Mouse (Mus musculus) hindbrain, postnatal 0 days (tissue): Measurements from ENCODE around the gene F930015N05Rik. TPM values are rescaled to one million over a fixed set of nuclear protein-coding genes. Genes with fewer than 3 reads are reported as not detected.

Experiments used
- ATAC-seq: fragments of 200-750 bp; cut with Nextera tagmentation; 2 replicates; pipeline ENCODE4 v1.8.0; 2017; ENCODE audit warnings: mild to moderate bottlenecking, moderate TSS enrichment, moderate library complexity
- DNase-seq: peaks from one replicate; pipeline ENCODE4 v3.0.0-alpha.2; 2015; ENCODE audit warnings: low spot score
- H3K27ac ChIP-seq: fragments of 300-500 bp; sonication (generic); 2 replicates; pipeline ENCODE4 v1.5.1; 2014; ENCODE audit warnings: mild to moderate bottlenecking
- H3K27me3 ChIP-seq: fragments of 300-500 bp; sonication (generic); 2 replicates; pipeline ENCODE4 v1.6.1; 2014; ENCODE audit warnings: low read length, mixed read lengths; ENCODE audit not compliant: insufficient read depth
- H3K36me3 ChIP-seq: fragments of 300-500 bp; sonication (generic); 2 replicates; pipeline ENCODE4 v1.6.1; 2014; ENCODE audit warnings: low read length, mixed read lengths; ENCODE audit not compliant: insufficient read depth
- H3K4me1 ChIP-seq: fragments of 300-500 bp; sonication (generic); 2 replicates; pipeline ENCODE4 v1.6.1; 2014; ENCODE audit warnings: antibody characterized with exemption, low read length, mixed read lengths; ENCODE audit not compliant: insufficient read depth
- H3K4me2 ChIP-seq: fragments of 300-500 bp; sonication (generic); 2 replicates; pipeline ENCODE4 v1.6.1; 2014; ENCODE audit warnings: low read depth, mild to moderate bottlenecking, low read length, moderate library complexity, mixed read lengths
- H3K4me3 ChIP-seq: fragments of 300-500 bp; sonication (generic); 2 replicates; pipeline ENCODE4 v1.5.1; 2014; ENCODE audit warnings: low read length
- H3K9ac ChIP-seq: fragments of 300-500 bp; sonication (generic); replicated peaks from 2 replicates; pipeline ENCODE4 v1.6.1; 2014; ENCODE audit warnings: mild to moderate bottlenecking, low read length, moderate library complexity, mixed read lengths
- H3K9me3 ChIP-seq: fragments of 300-500 bp; sonication (generic); 2 replicates; pipeline ENCODE4 v1.6.1; 2016; ENCODE audit warnings: low read length, mixed read lengths
- CTCF ChIP-seq: IDR thresholded peaks from 2 replicates; pipeline ENCODE4 v1.5.1; 2016; ENCODE audit warnings: antibody characterized with exemption, control low read depth, low read depth
- WGBS: fragments of 180-500 bp; shearing (Covaris S2); extraction: QIAGEN DNeasy Blood & Tissue Kit; methylation state at CpG from one replicate; pipeline ENCODE4 v1.1.7; 2014; 5-methylcytosine and 5-hydroxymethylcytosine counted together
- polyA plus RNA-seq: library from polyadenylated mRNA; unstranded; fragments of >200 nt; fragmentation: Nextera tagmentation; extraction: Ambion mirVana; gene quantifications from 2 replicates; pipeline ENCODE4 v1.2.1, GENCODE M21; 2015
- total RNA-seq: library from RNA; depleted of rRNA; stranded (reverse); fragments of >200 nt; gene quantifications from 2 replicates; pipeline ENCODE4 v1.2.3, GENCODE M21; 2014; rRNA removed

Gene F930015N05Rik
- total RNA-seq, result 0.99 and 1.4 TPM in 2 replicates
- polyA plus RNA-seq, result 1.3 and 1.5 TPM in 2 replicates

GRCm38 (mm10) chr11:64436412-64436727 is at the start of gene F930015N05Rik:
Gene F930015N05Rik, minus strand, starts transcription at chr11:64436653.
- peak within 1 kb of the TSS; percentile 48; the same call in 1 of the 2 replicates for H3K27ac ChIP-seq
- TF ChIP-seq CTCF, result no peak
- peaks cover 14% of the 10 kb centered on the region for H3K4me1 ChIP-seq
- no peaks in the 10 kb centered on the region for H3K36me3 ChIP-seq
- H3K9ac ChIP-seq, result peak within 1 kb of the TSS; percentile 44
- H3K4me2 ChIP-seq, result peak within 1 kb of the TSS; percentile 99
- H3K9me3 ChIP-seq, result no peaks in the 10 kb centered on the region
- peaks cover 7% of the 10 kb centered on the region; the same call in 1 of the 2 replicates for H3K27me3 ChIP-seq
- ATAC-seq, result no peak
- under 1% methylated on average over 24 of the region's 24 CpGs for WGBS
- peak within 1 kb of the TSS; percentile 49 for H3K4me3 ChIP-seq
- no peak for DNase-seq

GRCm38 (mm10) chr11:64481445-64481844 is 45.0 kb upstream of the F930015N05Rik start:
- no peak overlapping the region for H3K27ac ChIP-seq
- ATAC-seq, result no peak
- no peaks in the 10 kb centered on the region for H3K4me1 ChIP-seq
- no peaks in the 10 kb centered on the region for H3K27me3 ChIP-seq
- no peak for DNase-seq
- no peak overlapping the region for H3K9ac ChIP-seq
- no peaks in the 10 kb centered on the region for H3K36me3 ChIP-seq
- TF ChIP-seq CTCF, result no peak
- 81% methylated on average over 3 of the region's 3 CpGs for WGBS
- no peak overlapping the region for H3K4me2 ChIP-seq
- no peak overlapping the region for H3K4me3 ChIP-seq
- H3K9me3 ChIP-seq, result no peaks in the 10 kb centered on the region

DNA sequence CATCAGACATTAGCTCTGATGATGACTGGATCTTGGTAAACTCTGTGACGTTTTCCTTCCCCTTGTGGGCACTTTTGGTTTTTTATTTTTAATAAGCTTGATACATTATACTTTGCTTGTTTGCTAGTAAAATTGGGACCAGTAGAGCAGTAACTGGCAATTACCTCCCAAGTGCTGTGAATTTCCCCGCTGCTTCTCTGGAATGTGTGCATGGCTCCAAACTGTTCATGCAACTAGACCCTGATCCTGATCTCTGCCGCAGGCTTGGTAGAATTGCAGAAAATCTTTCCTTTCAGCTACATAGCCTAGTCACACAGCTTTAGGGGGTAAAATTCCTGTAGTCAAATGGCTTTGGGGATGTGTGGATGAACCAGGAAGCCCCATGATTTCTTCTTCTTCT is 37.2 kb upstream of the F930015N05Rik start:
- Histone ChIP-seq H3K9me3 (no peaks in the 10 kb centered on the region), H3K4me1 (no peaks in the 10 kb centered on the region), H3K4me3 (no peak overlapping the region), H3K27ac (no peak overlapping the region), H3K9ac (no peak overlapping the region), H3K36me3 (no peaks in the 10 kb centered on the region), H3K27me3 (no peaks in the 10 kb centered on the region), H3K4me2 (no peak overlapping the region)
- TF ChIP-seq CTCF, result no peak
- 87% methylated on average over 3 of the region's 3 CpGs for WGBS
- no peak for DNase-seq
- ATAC-seq, result no peak

DNA sequence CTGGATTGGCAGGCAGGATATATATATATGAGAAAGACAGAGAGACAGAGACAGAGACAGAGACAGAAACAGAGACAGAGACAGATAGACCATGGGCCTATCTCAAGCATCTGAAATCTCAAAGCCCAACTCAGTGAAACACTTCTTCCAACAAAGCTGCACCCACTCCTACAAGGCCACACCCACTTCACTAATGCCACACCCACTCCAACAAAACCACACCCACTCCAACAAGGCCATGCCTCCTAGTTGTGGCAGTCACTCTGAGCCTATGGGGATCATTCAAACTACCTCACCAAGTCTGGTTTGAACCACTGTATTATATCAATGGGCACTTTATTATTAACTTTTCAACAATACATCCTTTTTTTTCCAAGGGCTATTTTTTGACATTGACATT is 34.2 kb upstream of the F930015N05Rik start:
- H3K4me2 ChIP-seq, result no peak overlapping the region

DNA sequence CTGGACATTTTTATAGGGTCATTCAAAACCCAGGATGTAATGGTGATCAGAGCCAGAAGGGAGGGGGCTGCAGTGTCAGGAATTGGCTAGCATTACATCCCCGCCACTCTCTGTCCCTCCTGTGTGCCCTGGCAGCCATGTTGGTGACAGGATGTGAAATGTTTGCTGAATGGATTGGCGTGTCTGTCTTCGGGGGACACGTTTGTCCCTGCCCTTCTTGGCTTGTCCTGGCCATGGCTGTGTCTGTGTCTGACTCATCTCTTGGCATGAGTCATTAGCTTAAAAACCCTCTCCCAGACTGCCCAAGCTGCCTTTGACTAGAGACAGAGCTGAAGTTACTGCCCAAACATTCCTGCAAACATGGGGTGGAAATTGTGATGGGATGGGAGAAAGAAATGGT is 32.3 kb upstream of the F930015N05Rik start:
- H3K9ac ChIP-seq, result no peak overlapping the region
- ATAC-seq (no peak), DNase-seq (no peak)
- no peaks in the 10 kb centered on the region for H3K9me3 ChIP-seq
- no peak overlapping the region for H3K4me2 ChIP-seq
- no peaks in the 10 kb centered on the region for H3K27me3 ChIP-seq
- no peaks in the 10 kb centered on the region for H3K36me3 ChIP-seq
- 54% methylated on average over 4 of the region's 4 CpGs for WGBS
- H3K4me1 ChIP-seq, result no peaks in the 10 kb centered on the region
- TF ChIP-seq CTCF, result no peak
- no peak overlapping the region for H3K27ac ChIP-seq
- no peak overlapping the region for H3K4me3 ChIP-seq

More for the DNA sequence above, 34.2 kb upstream of the F930015N05Rik start:
- Histone ChIP-seq H3K27me3 (no peaks in the 10 kb centered on the region), H3K4me3 (no peak overlapping the region), H3K36me3 (no peaks in the 10 kb centered on the region), H3K9me3 (no peaks in the 10 kb centered on the region), H3K27ac (no peak overlapping the region), H3K4me1 (no peaks in the 10 kb centered on the region), H3K9ac (no peak overlapping the region)
- no peak for TF ChIP-seq CTCF
- DNase-seq, result no peak
- ATAC-seq, result no peak

- ATAC-seq (no peak), DNase-seq (no peak)
- WGBS, result 85% methylated on average over 3 of the region's 3 CpGs
- H3K9me3 ChIP-seq, result no peaks in the 10 kb centered on the region
- H3K4me1 ChIP-seq, result no peaks in the 10 kb centered on the region
- H3K9ac ChIP-seq, result no peak overlapping the region
- no peak overlapping the region for H3K4me2 ChIP-seq
- TF ChIP-seq CTCF, result no peak
- no peak overlapping the region for H3K27ac ChIP-seq
- no peaks in the 10 kb centered on the region for H3K36me3 ChIP-seq
- no peaks in the 10 kb centered on the region for H3K27me3 ChIP-seq
- H3K4me3 ChIP-seq, result no peak overlapping the region
These were observed 25.3 kb upstream of the F930015N05Rik start for GRCm38 (mm10) chr11:64461746-64462145.

GRCm38 (mm10) chr11:64448586-64449315 is 12.3 kb upstream of the F930015N05Rik start:
- TF ChIP-seq CTCF, result no peak
- H3K9me3 ChIP-seq, result no peaks in the 10 kb centered on the region
- 53% methylated on average over 9 of the region's 9 CpGs for WGBS
- H3K4me1 ChIP-seq, result no peaks in the 10 kb centered on the region
- DNase-seq, result peak; percentile 62
- no peak overlapping the region for H3K27ac ChIP-seq
- no peaks in the 10 kb centered on the region for H3K27me3 ChIP-seq
- no peaks in the 10 kb centered on the region for H3K36me3 ChIP-seq
- no peak for ATAC-seq
- H3K4me3 ChIP-seq, result no peak overlapping the region
- no peak overlapping the region for H3K9ac ChIP-seq
- no peak overlapping the region for H3K4me2 ChIP-seq
